Mouse (Mus musculus) G1E (cell line): ENCODE results near the gene Kcnk1. TPM values are rescaled to one million over a fixed set of nuclear protein-coding genes. Genes with fewer than 3 reads are reported as not detected.

Source experiments
- ATAC-seq: 2 replicates; pipeline ENCODE4 v1.8.0; 2016; ENCODE audit warnings: mild to moderate bottlenecking; ENCODE audit not compliant: insufficient number of reproducible peaks, poor library complexity, low FRiP score, severe bottlenecking; ENCODE audit errors: extremely low read depth
- DNase-seq: peaks from one replicate; pipeline ENCODE4 v3.0.0; 2012; ENCODE audit warnings: low spot score
- H3K27me3 ChIP-seq: 2 replicates; pipeline ENCODE4 v1.6.1; 2012; ENCODE audit warnings: mild to moderate bottlenecking, low read length, inconsistent platforms; ENCODE audit not compliant: insufficient read depth
- H3K36me3 ChIP-seq: replicated peaks from 2 replicates; pipeline ENCODE3; 2012; ENCODE audit warnings: mild to moderate bottlenecking, inconsistent platforms
- H3K4me1 ChIP-seq: 2 replicates; pipeline ENCODE4 v1.6.1; 2012; ENCODE audit warnings: low read depth, low read length, inconsistent platforms, mixed read lengths; ENCODE audit not compliant: insufficient read depth
- H3K4me3 ChIP-seq: 2 replicates; pipeline ENCODE4 v1.5.1; 2012; ENCODE audit warnings: low read depth, mild to moderate bottlenecking, inconsistent platforms, low read length, moderate library complexity, mixed read lengths
- H3K9me3 ChIP-seq: replicated peaks from 2 replicates; pipeline ENCODE4 v1.6.1; 2012; ENCODE audit warnings: inconsistent platforms
- CTCF ChIP-seq: IDR thresholded peaks from 2 replicates; pipeline ENCODE4 v1.5.1; 2012; ENCODE audit warnings: low read depth, low read length, inconsistent platforms, mixed read lengths
- GATA1 ChIP-seq: IDR thresholded peaks from 2 replicates; pipeline ENCODE4 v1.6.1; 2012; ENCODE audit warnings: borderline replicate concordance, low read length, inconsistent platforms, mixed read lengths
- GATA2 ChIP-seq: IDR thresholded peaks from 2 replicates; pipeline ENCODE4 v1.6.1; 2012; ENCODE audit warnings: low read depth, low read length, inconsistent platforms, borderline replicate concordance
- POLR2AphosphoS5 ChIP-seq: IDR thresholded peaks from 2 replicates; pipeline ENCODE4 v1.6.1; 2012; ENCODE audit warnings: low read depth, low read length, inconsistent platforms; ENCODE audit not compliant: insufficient replicate concordance
- TAL1 ChIP-seq: conservative IDR thresholded peaks from 2 replicates; pipeline ENCODE4 v1.6.1; 2012; ENCODE audit warnings: low read depth, low read length, inconsistent platforms, mixed read lengths
- polyA plus RNA-seq: library from polyadenylated mRNA; stranded (reverse); fragments of >175 nt; gene quantifications from 2 replicates; pipeline ENCODE4 v1.2.3, GENCODE M21; 2012
- total RNA-seq, 2 experiments: library from RNA; stranded (forward) in 1 of 2; stranded (reverse) in 1 of 2; fragments of 200-1000 nt in 1 of 2; fragments of >200 nt in 1 of 2; fragmentation: Nextera tagmentation in 1 of 2; gene quantifications; 2 replicates each; pipeline ENCODE4 v1.2.3; 2014 to 2017

Gene Kcnk1
- total and polyA plus RNA-seq, 3 experiments: 0.11 TPM; not detected in 2

GRCm38 (mm10) chr8:125957226-125957993 is 37.6 kb upstream of the Kcnk1 start:
- H3K9me3 ChIP-seq: peaks cover 79% of the 10 kb centered on the region
- H3K27me3 ChIP-seq: no peaks in the 10 kb centered on the region
- ATAC-seq (no peak), DNase-seq (no peak)
- H3K4me3 ChIP-seq: no peak overlapping the region
- no peak for TF ChIP-seq POLR2AphosphoS5
- TF ChIP-seq TAL1: no peak
- TF ChIP-seq GATA1: no peak
- no peak for TF ChIP-seq CTCF
- no peak for TF ChIP-seq GATA2
- no peaks in the 10 kb centered on the region for H3K36me3 ChIP-seq
- no peaks in the 10 kb centered on the region for H3K4me1 ChIP-seq

GRCm38 (mm10) chr8:125957994-125958368 is 37.0 kb upstream of the Kcnk1 start:
- Histone ChIP-seq H3K27me3 (no peaks in the 10 kb centered on the region), H3K9me3 (peaks cover 76% of the 10 kb centered on the region), H3K4me3 (no peak overlapping the region), H3K36me3 (no peaks in the 10 kb centered on the region), H3K4me1 (no peaks in the 10 kb centered on the region)
- no peak for ATAC-seq
- TF ChIP-seq TAL1: no peak
- no peak for TF ChIP-seq POLR2AphosphoS5
- TF ChIP-seq CTCF: no peak
- TF ChIP-seq GATA2: no peak
- TF ChIP-seq GATA1: no peak
- no peak for DNase-seq

- no peaks in the 10 kb centered on the region for H3K36me3 ChIP-seq
- TF ChIP-seq CTCF (no peak), TAL1 (no peak), POLR2AphosphoS5 (no peak), GATA1 (no peak), GATA2 (no peak)
- no peaks in the 10 kb centered on the region for H3K27me3 ChIP-seq
- peaks cover 76% of the 10 kb centered on the region for H3K9me3 ChIP-seq
- no peaks in the 10 kb centered on the region for H3K4me1 ChIP-seq
- no peak for DNase-seq
- no peak overlapping the region for H3K4me3 ChIP-seq
- ATAC-seq: no peak
Measured at GRCm38 (mm10) chr8:125959363-125959771, 35.6 kb upstream of the Kcnk1 start.

GRCm38 (mm10) chr8:125960037-125960436 is 34.9 kb upstream of the Kcnk1 start:
- Histone ChIP-seq H3K27me3 (no peaks in the 10 kb centered on the region), H3K36me3 (no peaks in the 10 kb centered on the region), H3K4me1 (no peaks in the 10 kb centered on the region), H3K9me3 (peaks cover 75% of the 10 kb centered on the region), H3K4me3 (no peak overlapping the region)
- TF ChIP-seq TAL1 (no peak), CTCF (no peak), POLR2AphosphoS5 (no peak), GATA1 (no peak), GATA2 (no peak)
- no peak for DNase-seq
- ATAC-seq: no peak

GRCm38 (mm10) chr8:125961790-125962189 is 33.2 kb upstream of the Kcnk1 start:
- TF ChIP-seq GATA1 (no peak), GATA2 (no peak), CTCF (no peak), TAL1 (no peak), POLR2AphosphoS5 (no peak)
- DNase-seq: no peak
- no peak for ATAC-seq

GRCm38 (mm10) chr8:125963807-125964211 is 31.2 kb upstream of the Kcnk1 start:
- Histone ChIP-seq H3K4me3 (no peak overlapping the region), H3K4me1 (no peaks in the 10 kb centered on the region), H3K27me3 (no peaks in the 10 kb centered on the region), H3K36me3 (no peaks in the 10 kb centered on the region), H3K9me3 (peaks cover 66% of the 10 kb centered on the region)
- ATAC-seq (no peak), DNase-seq (no peak)
- TF ChIP-seq POLR2AphosphoS5: no peak
- no peak for TF ChIP-seq GATA1
- TF ChIP-seq TAL1: no peak
- no peak for TF ChIP-seq CTCF
- no peak for TF ChIP-seq GATA2

More at GRCm38 (mm10) chr8:125961790-125962189, 33.2 kb upstream of the Kcnk1 start:
- Histone ChIP-seq H3K27me3 (no peaks in the 10 kb centered on the region), H3K9me3 (peaks cover 69% of the 10 kb centered on the region), H3K36me3 (no peaks in the 10 kb centered on the region), H3K4me3 (no peak overlapping the region), H3K4me1 (no peaks in the 10 kb centered on the region)
